Mouse (Mus musculus): ENCODE results near the gene Fbln2. TPM values are rescaled to one million over a fixed set of nuclear protein-coding genes. Genes with fewer than 3 reads are reported as not detected.
A peak's percentile ranks its signal among the peaks of the same experiment; 100 is the strongest.

Gene Fbln2
- polyA plus RNA-seq, 1 experiment from 2014 or later = 27.4 TPM

DNA sequence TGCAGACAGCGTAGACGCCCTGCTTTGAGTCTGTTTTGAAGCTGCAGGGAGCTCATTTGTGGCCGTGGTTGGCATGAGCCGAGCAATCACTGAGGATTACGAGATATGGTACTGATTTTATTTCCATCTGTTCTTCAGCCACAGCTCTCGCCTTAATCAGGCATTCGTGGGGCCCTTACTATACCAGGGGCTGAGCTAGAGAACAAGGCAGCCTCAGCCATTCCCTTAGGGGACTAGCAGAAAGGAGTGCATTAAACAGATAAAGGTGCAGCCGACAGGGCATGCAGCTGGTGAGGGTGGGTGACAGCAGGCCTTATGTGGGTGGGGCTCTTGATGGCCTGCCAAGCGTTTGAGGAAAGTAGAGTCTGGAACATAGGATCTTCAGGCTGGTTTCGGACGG is 23.8 kb downstream of the Fbln2 start:
- Histone ChIP-seq H3K4me2 (no peak overlapping the region), H3K27me3 (no peaks in the 10 kb centered on the region), H3K27ac (peak overlapping the region; percentile 35; the same call in 1 of the 2 replicates), H3K4me3 (no peak overlapping the region), H3K36me3 (no peaks in the 10 kb centered on the region), H3K9me3 (no peaks in the 10 kb centered on the region), H3K9ac (no peak overlapping the region), H3K4me1 (replicated peaks) (peaks cover 40% of the 10 kb centered on the region)
- WGBS = 47% methylated on average over 11 of the region's 11 CpGs
- ATAC-seq (ENCODE audit: low FRiP score) = no peak

DNA sequence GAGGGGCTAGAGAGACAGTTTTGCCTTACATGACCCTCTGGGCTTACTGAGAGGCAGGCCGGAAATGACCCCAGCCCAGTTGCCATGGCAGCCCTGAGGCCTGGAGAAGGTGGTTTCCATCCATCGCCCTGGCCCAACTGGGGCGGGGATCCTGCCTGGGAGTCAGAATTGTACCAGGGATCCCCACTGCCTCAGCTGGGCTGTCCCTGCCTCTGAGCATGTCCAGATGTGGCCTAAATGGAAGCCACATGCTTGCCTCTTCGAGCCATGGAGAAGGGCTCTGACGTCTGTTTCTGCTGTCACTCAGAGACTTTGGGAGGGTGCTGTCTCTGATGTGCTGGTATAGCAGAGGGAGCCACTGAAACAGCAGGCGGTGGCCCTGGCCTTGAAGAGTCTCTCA is 24.2 kb downstream of the Fbln2 start:
- H3K27me3 ChIP-seq = no peaks in the 10 kb centered on the region
- ATAC-seq (ENCODE audit: low FRiP score) = no peak
- WGBS = 40% methylated on average over 6 of the region's 6 CpGs
- no peak overlapping the region for H3K9ac ChIP-seq
- H3K4me2 ChIP-seq = no peak overlapping the region
- peaks cover 39% of the 10 kb centered on the region for H3K4me1 ChIP-seq (replicated peaks)
- H3K27ac ChIP-seq = peak overlapping the region; percentile 35; the same call in 1 of the 2 replicates
- H3K36me3 ChIP-seq = no peaks in the 10 kb centered on the region
- no peaks in the 10 kb centered on the region for H3K9me3 ChIP-seq
- no peak overlapping the region for H3K4me3 ChIP-seq

DNA sequence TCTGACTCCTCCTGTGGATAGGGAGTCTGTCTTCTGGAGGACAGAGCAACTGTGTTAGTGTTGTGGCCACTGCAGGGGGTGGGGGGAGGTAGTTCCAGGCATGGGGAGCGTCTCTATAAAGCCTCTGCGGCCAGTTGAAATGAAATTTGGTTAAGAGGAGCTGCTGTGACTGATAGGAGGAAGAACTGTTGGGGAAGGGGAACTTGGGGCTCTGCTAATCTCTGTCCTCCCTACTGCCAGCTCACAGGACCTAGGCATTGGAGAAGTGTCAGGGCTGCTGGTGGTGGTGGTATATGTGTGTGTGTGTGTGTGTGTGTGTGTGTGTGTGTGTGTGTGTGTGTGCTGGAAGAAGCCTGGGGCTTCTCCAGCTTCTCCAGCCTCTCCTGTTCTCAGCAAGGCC is 25.0 kb downstream of the Fbln2 start:
- no peak for ATAC-seq (ENCODE audit: low FRiP score)

DNA sequence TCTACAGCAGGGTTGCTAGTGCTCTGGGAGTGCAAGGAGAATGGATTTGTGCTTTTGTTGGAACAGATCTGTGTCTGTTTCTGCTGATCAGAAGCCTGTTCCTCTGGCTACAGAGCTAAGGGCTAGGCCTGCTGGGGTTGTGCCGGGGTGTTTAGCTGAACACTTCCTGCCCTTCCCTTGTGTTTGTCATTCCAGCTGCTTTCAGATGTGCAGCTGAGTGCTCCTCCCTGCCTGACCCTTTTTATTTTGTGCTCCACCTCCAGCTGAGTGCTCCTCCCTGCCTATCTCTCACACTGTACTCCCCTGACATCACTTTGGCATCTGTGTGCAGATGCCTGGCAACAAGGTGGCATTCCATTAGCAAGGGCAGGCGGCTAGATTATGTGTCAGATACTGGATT is 28.3 kb downstream of the Fbln2 start:
- Histone ChIP-seq H3K27me3 (0 out of 2 replicates have a peak, but pooled peaks cover 4% of the 10 kb centered on the region), H3K36me3 (no peaks in the 10 kb centered on the region), H3K4me2 (no peak overlapping the region), H3K4me1 (replicated peaks) (peaks cover 45% of the 10 kb centered on the region), H3K4me3 (no peak overlapping the region), H3K9me3 (no peaks in the 10 kb centered on the region), H3K9ac (no peak overlapping the region), H3K27ac (no peak overlapping the region)
- ATAC-seq (ENCODE audit: low FRiP score) = no peak
- 64% methylated on average over 2 of the region's 2 CpGs for WGBS

More for the DNA sequence above, 25.0 kb downstream of the Fbln2 start:
- H3K27ac ChIP-seq = no peak overlapping the region
- H3K4me2 ChIP-seq = no peak overlapping the region
- no peaks in the 10 kb centered on the region for H3K9me3 ChIP-seq
- peaks cover 39% of the 10 kb centered on the region for H3K4me1 ChIP-seq (replicated peaks)
- H3K36me3 ChIP-seq = no peaks in the 10 kb centered on the region
- H3K27me3 ChIP-seq = no peaks in the 10 kb centered on the region
- H3K9ac ChIP-seq = no peak overlapping the region
- H3K4me3 ChIP-seq = no peak overlapping the region
- WGBS = 45% methylated on average over 2 of the region's 2 CpGs

DNA sequence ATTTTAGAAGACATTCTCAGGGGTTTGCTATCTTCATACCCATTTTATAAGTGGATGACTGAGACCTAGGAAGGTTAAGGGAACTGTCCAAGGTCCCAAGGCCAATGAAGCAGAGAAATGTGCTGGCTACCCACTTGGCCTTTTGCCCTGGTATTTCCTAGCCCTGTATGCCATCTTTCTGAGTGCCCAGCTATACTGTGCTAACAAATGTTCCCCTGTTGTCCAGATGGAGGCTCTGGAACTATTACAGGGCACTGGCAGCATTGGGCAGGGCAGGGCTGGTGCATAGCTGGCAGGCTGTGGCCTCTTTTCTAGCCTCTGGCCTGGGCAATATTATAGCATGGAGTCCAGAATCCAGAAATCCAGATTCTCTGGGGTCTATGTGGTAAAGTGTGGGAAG is 28.7 kb downstream of the Fbln2 start:
- Histone ChIP-seq H3K9ac (no peak overlapping the region), H3K36me3 (no peaks in the 10 kb centered on the region), H3K27ac (no peak overlapping the region), H3K4me3 (no peak overlapping the region), H3K4me2 (no peak overlapping the region), H3K27me3 (0 out of 2 replicates have a peak, but pooled peaks cover 4% of the 10 kb centered on the region), H3K9me3 (no peaks in the 10 kb centered on the region), H3K4me1 (replicated peaks) (peaks cover 45% of the 10 kb centered on the region)
- ATAC-seq (ENCODE audit: low FRiP score) = no peak

DNA sequence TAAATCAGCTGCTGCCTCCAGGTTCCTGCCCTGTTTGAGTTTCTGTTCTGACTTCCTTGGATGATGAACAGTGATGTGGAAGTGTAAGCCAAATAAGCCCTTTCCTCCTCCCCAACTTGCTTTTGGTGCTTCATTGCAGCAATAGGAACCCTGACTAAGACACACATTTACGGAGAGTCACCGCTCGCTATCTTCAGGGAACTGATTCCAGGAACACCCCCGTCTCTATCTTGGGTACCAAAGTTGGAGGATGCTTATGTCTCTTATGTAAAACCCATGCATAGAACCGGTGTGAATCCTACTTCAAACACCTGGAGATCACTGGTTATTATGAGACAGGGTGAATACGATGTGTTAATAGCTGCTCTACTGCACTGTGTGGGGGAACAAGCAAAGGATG is 31.1 kb downstream of the Fbln2 start:
- no peak for ATAC-seq (ENCODE audit: low FRiP score)
- Histone ChIP-seq H3K4me1 (replicated peaks) (peaks cover 27% of the 10 kb centered on the region), H3K9me3 (no peaks in the 10 kb centered on the region), H3K9ac (no peak overlapping the region), H3K36me3 (no peaks in the 10 kb centered on the region), H3K27me3 (peaks cover 8% of the 10 kb centered on the region; the same call in 1 of the 2 replicates), H3K27ac (no peak overlapping the region), H3K4me3 (no peak overlapping the region), H3K4me2 (no peak overlapping the region)
- 93% methylated on average over 6 of the region's 6 CpGs for WGBS

DNA sequence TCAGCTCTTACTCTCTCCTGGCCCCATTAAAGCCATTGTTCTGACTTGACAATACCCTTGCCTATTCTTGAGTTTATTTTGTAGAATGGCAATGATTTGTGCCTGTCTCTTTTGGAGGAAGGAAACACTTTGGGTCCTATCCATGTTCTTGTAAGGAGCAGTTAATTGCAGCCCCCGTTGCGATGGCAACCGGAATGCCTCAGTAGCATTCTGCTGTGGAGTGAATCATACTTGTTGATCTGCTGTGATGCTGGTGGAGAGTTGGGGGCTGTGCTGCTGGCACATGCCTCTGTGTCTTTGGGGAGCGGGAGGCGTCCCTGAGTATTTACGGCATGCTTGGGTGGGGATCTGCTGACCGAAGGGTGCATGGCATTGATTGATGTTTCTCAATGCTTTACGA is 32.1 kb downstream of the Fbln2 start:
- no peak for ATAC-seq (ENCODE audit: low FRiP score)
- Histone ChIP-seq H3K27me3 (peaks cover 8% of the 10 kb centered on the region; the same call in 1 of the 2 replicates), H3K36me3 (no peaks in the 10 kb centered on the region), H3K4me3 (no peak overlapping the region), H3K4me2 (no peak overlapping the region), H3K27ac (no peak overlapping the region), H3K9ac (no peak overlapping the region), H3K4me1 (replicated peaks) (peaks cover 27% of the 10 kb centered on the region), H3K9me3 (no peaks in the 10 kb centered on the region)
- WGBS = 51% methylated on average over 8 of the region's 8 CpGs

DNA sequence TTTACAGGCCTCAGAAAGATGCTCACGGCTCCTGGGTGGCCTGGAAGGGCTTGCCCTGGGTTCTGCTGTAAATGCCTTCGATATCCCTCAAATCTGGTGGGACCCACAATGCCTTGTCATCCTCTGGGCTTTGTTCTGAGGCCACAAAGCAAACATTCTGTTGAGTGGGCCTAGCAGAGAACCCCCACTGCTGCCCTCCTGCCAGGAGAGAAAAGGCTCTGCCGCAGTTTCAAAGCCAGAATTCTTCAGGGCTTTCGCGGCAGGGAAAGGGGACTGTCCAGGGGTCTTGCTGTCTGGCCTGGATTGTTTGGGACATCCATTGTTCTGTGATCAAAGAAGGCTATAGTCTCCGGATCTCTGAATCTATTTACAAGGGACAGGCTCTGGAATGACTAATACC is 33.1 kb downstream of the Fbln2 start:
- no peak overlapping the region for H3K4me3 ChIP-seq
- no peak overlapping the region for H3K9ac ChIP-seq
- peaks cover 20% of the 10 kb centered on the region for H3K4me1 ChIP-seq (replicated peaks)
- H3K27me3 ChIP-seq = peaks cover 8% of the 10 kb centered on the region; the same call in 1 of the 2 replicates
- H3K36me3 ChIP-seq = no peaks in the 10 kb centered on the region
- no peak overlapping the region for H3K4me2 ChIP-seq
- H3K9me3 ChIP-seq = no peaks in the 10 kb centered on the region
- ATAC-seq (ENCODE audit: low FRiP score) = no peak
- 7% methylated on average over 6 of the region's 6 CpGs for WGBS
- no peak overlapping the region for H3K27ac ChIP-seq

DNA sequence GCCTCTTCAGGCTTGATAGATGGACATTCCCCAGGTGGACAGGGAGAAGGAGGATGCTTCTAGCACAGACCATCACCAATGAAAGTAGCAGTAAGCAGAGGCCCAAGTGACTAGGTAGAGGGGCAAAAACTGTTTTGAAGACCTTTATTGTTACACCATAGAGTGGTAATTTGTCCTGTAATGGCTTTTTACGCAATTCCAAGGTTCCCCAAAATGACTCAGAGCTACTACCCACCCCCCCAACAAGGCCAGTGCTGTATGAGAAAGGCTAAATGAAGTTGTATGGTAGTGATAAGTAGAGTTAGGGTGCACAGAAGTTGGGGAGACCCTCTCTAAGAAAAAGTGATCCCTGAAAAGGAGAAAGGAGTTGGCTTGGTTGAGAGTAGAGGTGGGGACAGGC is 35.1 kb downstream of the Fbln2 start:
- H3K36me3 ChIP-seq = no peaks in the 10 kb centered on the region
- WGBS = 93% methylated on average over 1 of the region's 1 CpGs
- H3K9ac ChIP-seq = no peak overlapping the region
- peaks cover 8% of the 10 kb centered on the region; the same call in 1 of the 2 replicates for H3K27me3 ChIP-seq
- H3K9me3 ChIP-seq = no peaks in the 10 kb centered on the region
- ATAC-seq (ENCODE audit: low FRiP score) = no peak
- H3K4me3 ChIP-seq = no peak overlapping the region
- H3K4me1 ChIP-seq (replicated peaks) = peaks cover 19% of the 10 kb centered on the region
- no peak overlapping the region for H3K27ac ChIP-seq
- H3K4me2 ChIP-seq = no peak overlapping the region

DNA sequence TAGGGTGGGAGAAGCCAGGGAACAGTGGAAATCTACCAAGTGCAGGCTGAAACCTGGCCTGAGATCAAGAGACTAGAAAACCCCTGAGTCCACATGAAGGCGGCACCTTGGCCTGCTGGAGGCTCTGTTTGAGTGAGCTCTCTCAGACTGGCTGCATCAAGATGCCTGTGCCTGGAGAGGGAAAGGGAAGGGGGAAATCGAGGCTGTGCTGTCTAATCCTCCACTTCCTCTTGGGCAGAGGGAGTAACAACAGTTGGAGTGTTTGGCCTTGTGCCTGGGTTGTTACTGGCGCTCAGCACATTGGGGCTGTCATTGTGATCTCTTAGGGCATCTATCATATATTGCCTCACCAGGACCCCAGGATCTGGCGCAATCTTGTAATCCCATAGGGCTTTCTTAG is 36.4 kb downstream of the Fbln2 start:
- H3K9ac ChIP-seq = no peak overlapping the region
- no peaks in the 10 kb centered on the region for H3K9me3 ChIP-seq
- H3K27ac ChIP-seq = no peak overlapping the region
- no peak overlapping the region for H3K4me3 ChIP-seq
- H3K27me3 ChIP-seq = peaks cover 4% of the 10 kb centered on the region; the same call in 1 of the 2 replicates
- 85% methylated on average over 4 of the region's 4 CpGs for WGBS
- peaks cover 19% of the 10 kb centered on the region for H3K4me1 ChIP-seq (replicated peaks)
- no peak overlapping the region for H3K4me2 ChIP-seq
- no peak for ATAC-seq (ENCODE audit: low FRiP score)
- H3K36me3 ChIP-seq = no peaks in the 10 kb centered on the region

DNA sequence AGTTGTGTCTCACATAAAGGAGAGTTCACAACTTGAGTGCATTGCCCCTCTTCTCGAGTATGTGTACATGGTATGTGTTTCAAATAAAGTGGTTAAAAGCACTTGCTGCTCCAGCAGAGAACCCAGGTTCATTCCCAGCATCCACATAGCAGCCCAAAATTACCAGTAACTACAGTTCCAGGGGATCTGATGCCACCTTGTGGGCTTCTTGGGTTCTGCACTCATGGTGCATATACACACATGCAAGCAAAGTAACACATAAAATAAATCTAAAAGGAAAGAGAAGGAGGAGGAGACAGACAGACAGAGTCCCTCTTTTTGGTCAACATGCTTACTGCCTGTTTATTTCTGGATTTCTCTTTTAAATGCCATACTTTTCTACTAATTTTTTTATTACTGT is 37.5 kb downstream of the Fbln2 start:
- Histone ChIP-seq H3K9me3 (no peaks in the 10 kb centered on the region), H3K27me3 (peaks cover 4% of the 10 kb centered on the region; the same call in 1 of the 2 replicates), H3K36me3 (no peaks in the 10 kb centered on the region), H3K9ac (no peak overlapping the region), H3K4me2 (no peak overlapping the region), H3K27ac (no peak overlapping the region), H3K4me3 (no peak overlapping the region), H3K4me1 (replicated peaks) (peaks cover 11% of the 10 kb centered on the region)
- WGBS = 91% methylated on average over 1 of the region's 1 CpGs
- ATAC-seq (ENCODE audit: low FRiP score) = no peak

DNA sequence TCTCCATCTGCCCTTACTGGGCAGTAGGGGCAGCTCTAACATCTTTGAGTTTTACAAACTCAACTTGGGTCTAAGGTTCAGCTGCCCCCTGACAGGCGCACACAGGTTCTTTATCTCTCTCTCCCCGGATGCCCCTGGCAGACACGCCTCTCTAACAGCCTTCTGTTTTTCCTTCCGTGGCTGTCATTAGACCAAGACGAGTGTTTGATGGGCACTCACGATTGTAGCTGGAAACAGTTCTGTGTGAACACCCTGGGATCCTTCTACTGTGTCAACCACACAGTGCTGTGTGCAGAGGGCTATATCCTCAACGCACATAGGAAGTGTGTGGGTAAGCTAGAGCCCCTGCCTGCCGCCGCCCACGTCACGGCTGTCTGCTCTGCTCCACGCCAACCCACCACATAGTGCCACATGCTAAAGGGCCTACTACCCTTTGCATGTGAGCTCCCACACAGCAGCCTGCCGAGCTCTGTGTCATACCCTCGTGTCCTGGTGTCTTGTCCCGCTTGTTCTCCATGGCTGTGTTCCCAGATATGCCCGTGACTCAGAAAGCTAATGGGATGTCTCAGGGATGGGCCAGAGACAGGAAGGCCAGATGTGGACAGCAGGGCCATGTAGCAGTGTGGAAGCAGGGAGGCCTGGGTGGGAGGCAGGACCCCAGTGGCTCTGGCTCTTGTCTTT is 47.3 kb downstream of the Fbln2 start:
- 84% methylated on average over 16 of the region's 16 CpGs for WGBS
- Histone ChIP-seq H3K36me3 (no peaks in the 10 kb centered on the region; the same call in 1 of the 2 replicates), H3K4me3 (no peak overlapping the region), H3K27me3 (no peaks in the 10 kb centered on the region), H3K4me1 (replicated peaks) (peaks cover 25% of the 10 kb centered on the region), H3K9ac (no peak overlapping the region), H3K9me3 (no peaks in the 10 kb centered on the region), H3K4me2 (no peak overlapping the region), H3K27ac (no peak overlapping the region)
- ATAC-seq (ENCODE audit: low FRiP score) = no peak

DNA sequence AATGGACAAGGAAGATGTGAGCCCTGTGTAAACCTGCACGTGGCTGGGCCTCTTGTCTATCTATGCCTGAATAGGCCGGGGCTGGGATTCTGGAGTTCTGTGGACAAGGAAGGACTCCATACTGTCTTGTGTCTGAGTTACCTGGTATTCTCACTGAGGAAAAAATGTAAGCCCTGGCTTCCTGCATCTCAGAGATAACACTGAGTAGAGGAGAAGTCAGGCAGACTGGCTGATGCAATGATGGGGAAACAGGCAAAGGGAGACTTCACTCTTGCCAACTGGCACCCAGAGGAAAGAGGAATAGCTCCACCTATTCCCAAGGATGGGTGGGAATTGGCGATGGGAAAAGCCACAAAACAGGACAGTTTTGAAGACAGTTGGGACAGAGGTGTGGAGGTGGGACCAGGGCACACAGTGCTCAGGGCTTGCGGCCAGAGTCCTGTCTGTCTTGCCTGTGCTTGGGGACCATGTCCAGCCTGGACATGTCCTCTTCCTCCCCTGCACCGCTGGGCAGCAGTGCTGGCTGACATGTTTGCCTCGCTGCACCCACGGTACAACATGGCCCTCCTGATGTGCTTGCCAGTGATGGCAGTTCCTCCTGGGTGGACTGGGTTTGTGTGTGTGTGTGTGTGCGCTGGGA is 48.2 kb downstream of the Fbln2 start:
- 82% methylated on average over 8 of the region's 8 CpGs for WGBS
- Histone ChIP-seq H3K27me3 (no peaks in the 10 kb centered on the region), H3K4me2 (no peak overlapping the region), H3K9ac (no peak overlapping the region), H3K36me3 (no peaks in the 10 kb centered on the region; the same call in 1 of the 2 replicates), H3K27ac (no peak overlapping the region), H3K4me3 (no peak overlapping the region), H3K9me3 (no peaks in the 10 kb centered on the region), H3K4me1 (replicated peaks) (peaks cover 26% of the 10 kb centered on the region)
- no peak for ATAC-seq (ENCODE audit: low FRiP score)
